Mouse (Mus musculus): ENCODE data around the gene Tex2. TPM values are rescaled to one million over a fixed set of nuclear protein-coding genes. Genes with fewer than 3 reads are reported as not detected.
"Not testable (repeated sequence)": the region's sequence is repeated elsewhere in the genome, so short reads cannot be mapped to it uniquely, and the experiment has no call there.

Gene Tex2
- polyA plus RNA-seq, 1 experiment from 2014 or later: 9.3 TPM

GRCm38 (mm10) chr11:106498739-106499379 lies 114.4 kb downstream of the Tex2 start:
- peaks cover 15% of the 10 kb centered on the region for H3K4me1 ChIP-seq
- ATAC-seq (replicated peaks; ENCODE audit: low FRiP score): no peak
- no peaks in the 10 kb centered on the region for H3K27me3 ChIP-seq
- no peaks in the 10 kb centered on the region for H3K9me3 ChIP-seq (replicated peaks)
- H3K27ac ChIP-seq: 0 out of 2 replicates have a peak overlapping the region, but pooled peaks have one; percentile 32
- WGBS: 39% methylated on average over 4 of the region's 4 CpGs
- H3K4me2 ChIP-seq: no peak overlapping the region
- H3K4me3 ChIP-seq (replicated peaks): no peak overlapping the region
- no peaks in the 10 kb centered on the region for H3K36me3 ChIP-seq
- H3K9ac ChIP-seq: no peak overlapping the region

- no peaks in the 10 kb centered on the region for H3K36me3 ChIP-seq
- H3K4me2 ChIP-seq: no peak overlapping the region
- no peaks in the 10 kb centered on the region for H3K9me3 ChIP-seq (replicated peaks)
- H3K27ac ChIP-seq: no peak overlapping the region
- peaks cover 15% of the 10 kb centered on the region for H3K4me1 ChIP-seq
- ATAC-seq (replicated peaks; ENCODE audit: low FRiP score): no peak
- no peaks in the 10 kb centered on the region for H3K27me3 ChIP-seq
- 88% methylated on average over 2 of the region's 2 CpGs for WGBS
- no peak overlapping the region for H3K4me3 ChIP-seq (replicated peaks)
- H3K9ac ChIP-seq: no peak overlapping the region
These were observed 115.3 kb downstream of the Tex2 start for GRCm38 (mm10) chr11:106497926-106498325.

GRCm38 (mm10) chr11:106497009-106497408 lies 116.2 kb downstream of the Tex2 start:
- H3K9ac ChIP-seq; H3K9me3 ChIP-seq (replicated peaks); H3K4me2 ChIP-seq; H3K36me3 ChIP-seq; H3K27me3 ChIP-seq; H3K4me3 ChIP-seq (replicated peaks); H3K27ac ChIP-seq; ATAC-seq (replicated peaks; ENCODE audit: low FRiP score): not testable (repeated sequence)
- 88% methylated on average over 2 of the region's 2 CpGs for WGBS
- peaks cover 10% of the 10 kb centered on the region for H3K4me1 ChIP-seq

GRCm38 (mm10) chr11:106492984-106493669 lies 120.1 kb downstream of the Tex2 start:
- no peaks in the 10 kb centered on the region for H3K27me3 ChIP-seq
- H3K9ac ChIP-seq: no peak overlapping the region
- H3K4me3 ChIP-seq (replicated peaks): no peak overlapping the region
- H3K36me3 ChIP-seq: no peaks in the 10 kb centered on the region
- no peak overlapping the region for H3K27ac ChIP-seq
- no peak overlapping the region for H3K4me2 ChIP-seq
- WGBS: 76% methylated on average over 7 of the region's 7 CpGs
- ATAC-seq (replicated peaks; ENCODE audit: low FRiP score): no peak
- H3K9me3 ChIP-seq (replicated peaks): no peaks in the 10 kb centered on the region
- H3K4me1 ChIP-seq: peaks cover 17% of the 10 kb centered on the region

- H3K4me3 ChIP-seq (replicated peaks): no peak overlapping the region
- no peak overlapping the region for H3K9ac ChIP-seq
- no peak overlapping the region for H3K4me2 ChIP-seq
- no peaks in the 10 kb centered on the region for H3K9me3 ChIP-seq (replicated peaks)
- no peaks in the 10 kb centered on the region for H3K36me3 ChIP-seq
- no peaks in the 10 kb centered on the region for H3K27me3 ChIP-seq
- no peak for ATAC-seq (replicated peaks; ENCODE audit: low FRiP score)
- under 1% methylated on average over 3 of the region's 3 CpGs for WGBS
- H3K4me1 ChIP-seq: peaks cover 26% of the 10 kb centered on the region
- H3K27ac ChIP-seq: no peak overlapping the region
These were observed 121.8 kb downstream of the Tex2 start for GRCm38 (mm10) chr11:106491393-106491792.

- not testable (repeated sequence) for H3K9ac ChIP-seq; H3K9me3 ChIP-seq (replicated peaks); H3K27ac ChIP-seq; H3K4me2 ChIP-seq; ATAC-seq (replicated peaks; ENCODE audit: low FRiP score); H3K27me3 ChIP-seq; H3K36me3 ChIP-seq; H3K4me3 ChIP-seq (replicated peaks)
- 86% methylated on average over 6 of the region's 6 CpGs for WGBS
- peaks cover 31% of the 10 kb centered on the region for H3K4me1 ChIP-seq
These were observed 122.6 kb downstream of the Tex2 start for GRCm38 (mm10) chr11:106490600-106490999.

- H3K4me2 ChIP-seq: no peak overlapping the region
- H3K9ac ChIP-seq: no peak overlapping the region
- peaks cover 31% of the 10 kb centered on the region for H3K4me1 ChIP-seq
- no peak overlapping the region for H3K27ac ChIP-seq
- ATAC-seq (replicated peaks; ENCODE audit: low FRiP score): no peak
- H3K36me3 ChIP-seq: no peaks in the 10 kb centered on the region
- H3K4me3 ChIP-seq (replicated peaks): no peak overlapping the region
- no peaks in the 10 kb centered on the region for H3K27me3 ChIP-seq
- H3K9me3 ChIP-seq (replicated peaks): no peaks in the 10 kb centered on the region
- 31% methylated on average over 10 of the region's 10 CpGs for WGBS
These were observed 123.2 kb downstream of the Tex2 start for GRCm38 (mm10) chr11:106490057-106490456.

- no peak overlapping the region for H3K9ac ChIP-seq
- H3K9me3 ChIP-seq (replicated peaks): no peaks in the 10 kb centered on the region
- WGBS: 58% methylated on average over 7 of the region's 7 CpGs
- H3K27me3 ChIP-seq: no peaks in the 10 kb centered on the region
- no peak overlapping the region for H3K4me2 ChIP-seq
- H3K4me3 ChIP-seq (replicated peaks): no peak overlapping the region
- ATAC-seq (replicated peaks; ENCODE audit: low FRiP score): no peak
- no peaks in the 10 kb centered on the region for H3K36me3 ChIP-seq
- peaks cover 31% of the 10 kb centered on the region for H3K4me1 ChIP-seq
- 0 out of 2 replicates have a peak overlapping the region, but pooled peaks have one; percentile 94 for H3K27ac ChIP-seq
These were observed 124.1 kb downstream of the Tex2 start for GRCm38 (mm10) chr11:106489036-106489693.

GRCm38 (mm10) chr11:106488126-106488561 lies 125.1 kb downstream of the Tex2 start:
- no peak overlapping the region for H3K9ac ChIP-seq
- H3K4me1 ChIP-seq: peaks cover 31% of the 10 kb centered on the region
- WGBS: 6% methylated on average over 17 of the region's 17 CpGs
- H3K9me3 ChIP-seq (replicated peaks): no peaks in the 10 kb centered on the region
- no peaks in the 10 kb centered on the region for H3K27me3 ChIP-seq
- peak overlapping the region; percentile 98 for H3K4me3 ChIP-seq (replicated peaks)
- no peaks in the 10 kb centered on the region for H3K36me3 ChIP-seq
- ATAC-seq (replicated peaks; ENCODE audit: low FRiP score): peak; percentile 79
- H3K27ac ChIP-seq: peak overlapping the region; percentile 94
- H3K4me2 ChIP-seq: peak overlapping the region; percentile 84

- WGBS: under 1% methylated on average over 28 of the region's 28 CpGs
- Histone ChIP-seq H3K27ac (peak within 1 kb of the TSS; percentile 94), H3K4me1 (peaks cover 31% of the 10 kb centered on the region), H3K9me3 (replicated peaks) (no peaks in the 10 kb centered on the region), H3K4me2 (peak within 1 kb of the TSS; percentile 84), H3K4me3 (replicated peaks) (peak within 1 kb of the TSS; percentile 98), H3K27me3 (no peaks in the 10 kb centered on the region), H3K36me3 (no peaks in the 10 kb centered on the region), H3K9ac (peak within 1 kb of the TSS; percentile 91)
- ATAC-seq (replicated peaks; ENCODE audit: low FRiP score): peak; percentile 97
These were observed 125.5 kb downstream of the Tex2 start, which contains the start of gene Ern1 for GRCm38 (mm10) chr11:106487733-106488115. Gene Ern1 (minus strand): TSS chr11:106487852.

GRCm38 (mm10) chr11:106486866-106487732 lies 126.1 kb downstream of the Tex2 start:
- WGBS: under 1% methylated on average over 85 of the region's 86 CpGs
- H3K9me3 ChIP-seq (replicated peaks): no peaks in the 10 kb centered on the region
- peak overlapping the region; percentile 94 for H3K27ac ChIP-seq
- ATAC-seq (replicated peaks; ENCODE audit: low FRiP score): peak; percentile 83
- peak overlapping the region; percentile 91 for H3K9ac ChIP-seq
- no peaks in the 10 kb centered on the region for H3K36me3 ChIP-seq
- H3K4me1 ChIP-seq: peaks cover 31% of the 10 kb centered on the region
- H3K4me2 ChIP-seq: peak overlapping the region; percentile 84
- H3K27me3 ChIP-seq: no peaks in the 10 kb centered on the region
- peak overlapping the region; percentile 98 for H3K4me3 ChIP-seq (replicated peaks)
